Mouse (Mus musculus) testis, adult 2 months (tissue): Measurements from ENCODE around the gene Gria2. TPM values are rescaled to one million over a fixed set of nuclear protein-coding genes. Genes with fewer than 3 reads are reported as not detected.

Experiments
- H3K27ac ChIP-seq: fragments of 200-500 bp; 2 replicates; pipeline ENCODE4 v1.5.1; 2012; ENCODE audit warnings: low read depth, low read length; ENCODE audit not compliant: control insufficient read depth, insufficient read depth
- H3K27me3 ChIP-seq: fragments of 200-500 bp; 2 replicates; pipeline ENCODE4 v1.6.1; 2012; ENCODE audit warnings: mild to moderate bottlenecking, low read length, moderate library complexity; ENCODE audit not compliant: control insufficient read depth, insufficient read depth
- H3K36me3 ChIP-seq: fragments of 200-500 bp; 2 replicates; pipeline ENCODE4 v1.6.1; 2012; ENCODE audit warnings: mild to moderate bottlenecking, low read length; ENCODE audit not compliant: control insufficient read depth, insufficient read depth
- H3K4me1 ChIP-seq: fragments of 200-500 bp; 2 replicates; pipeline ENCODE4 v1.6.1; 2012; ENCODE audit warnings: low read length; ENCODE audit not compliant: control insufficient read depth, insufficient read depth
- H3K4me3 ChIP-seq: fragments of 200-500 bp; 2 replicates; pipeline ENCODE4 v1.5.1; 2012; ENCODE audit warnings: low read depth, mild to moderate bottlenecking, low read length, moderate library complexity, mixed read lengths; ENCODE audit not compliant: control insufficient read depth
- CTCF ChIP-seq: fragments of 200-500 bp; IDR thresholded peaks from 2 replicates; pipeline ENCODE4 v1.5.1; 2012; ENCODE audit warnings: low read depth, mild to moderate bottlenecking, inconsistent platforms, low read length, moderate library complexity; ENCODE audit not compliant: control insufficient read depth, insufficient read depth, insufficient replicate concordance
- POLR2A ChIP-seq: fragments of 200-500 bp; IDR thresholded peaks from 2 replicates; pipeline ENCODE4 v1.6.1; 2012; ENCODE audit warnings: low read depth, mild to moderate bottlenecking, inconsistent platforms, low read length, moderate library complexity; ENCODE audit not compliant: control insufficient read depth
- polyA plus RNA-seq: library from polyadenylated mRNA; depleted of rRNA; stranded (reverse); fragments of >200 nt; gene quantifications from 2 replicates; pipeline ENCODE4 v1.2.3, GENCODE M21; 2012

The Gria2 gene
- polyA plus RNA-seq, 1 experiment = 0.06 TPM

GRCm38 (mm10) chr3:80812237-80812636 is 9.6 kb upstream of the Gria2 start:
- Histone ChIP-seq H3K27ac (no peak overlapping the region), H3K4me1 (no peaks in the 10 kb centered on the region), H3K27me3 (no peaks in the 10 kb centered on the region), H3K4me3 (no peak overlapping the region), H3K36me3 (no peaks in the 10 kb centered on the region)
- TF ChIP-seq CTCF = no peak
- no peak for TF ChIP-seq POLR2A

GRCm38 (mm10) chr3:80805327-80805726 is 2.7 kb upstream of the Gria2 start:
- H3K36me3 ChIP-seq = no peaks in the 10 kb centered on the region
- H3K4me3 ChIP-seq = no peak overlapping the region
- peaks cover 4% of the 10 kb centered on the region; the same call in 1 of the 2 replicates for H3K4me1 ChIP-seq
- no peak for TF ChIP-seq POLR2A
- TF ChIP-seq CTCF = no peak
- H3K27ac ChIP-seq = no peak overlapping the region
- no peaks in the 10 kb centered on the region for H3K27me3 ChIP-seq

- H3K4me3 ChIP-seq = no peak overlapping the region
- TF ChIP-seq CTCF = no peak
- TF ChIP-seq POLR2A = no peak
- H3K27me3 ChIP-seq = no peaks in the 10 kb centered on the region
- H3K36me3 ChIP-seq = no peaks in the 10 kb centered on the region
- H3K4me1 ChIP-seq = peaks cover 4% of the 10 kb centered on the region; the same call in 1 of the 2 replicates
- H3K27ac ChIP-seq = no peak overlapping the region
These were observed 1.2 kb upstream of the Gria2 start for GRCm38 (mm10) chr3:80803811-80804210.

GRCm38 (mm10) chr3:80803211-80803610 is 576 bp upstream of the Gria2 start:
- Histone ChIP-seq H3K27ac (no peak overlapping the region), H3K36me3 (no peaks in the 10 kb centered on the region), H3K27me3 (no peaks in the 10 kb centered on the region), H3K4me3 (no peak overlapping the region), H3K4me1 (peaks cover 4% of the 10 kb centered on the region; the same call in 1 of the 2 replicates)
- TF ChIP-seq POLR2A = no peak
- no peak for TF ChIP-seq CTCF

GRCm38 (mm10) chr3:80801827-80802310 is 766 bp downstream of the Gria2 start:
- TF ChIP-seq CTCF (no peak), POLR2A (no peak)
- H3K27ac ChIP-seq = no peak overlapping the region
- no peak overlapping the region for H3K4me3 ChIP-seq
- peaks cover 4% of the 10 kb centered on the region; the same call in 1 of the 2 replicates for H3K4me1 ChIP-seq
- no peaks in the 10 kb centered on the region for H3K27me3 ChIP-seq
- H3K36me3 ChIP-seq = no peaks in the 10 kb centered on the region

- Histone ChIP-seq H3K27me3 (no peaks in the 10 kb centered on the region), H3K36me3 (no peaks in the 10 kb centered on the region), H3K4me1 (peaks cover 4% of the 10 kb centered on the region; the same call in 1 of the 2 replicates), H3K27ac (no peak overlapping the region), H3K4me3 (no peak overlapping the region)
- TF ChIP-seq CTCF (no peak), POLR2A (no peak)
These were observed 1.4 kb downstream of the Gria2 start for GRCm38 (mm10) chr3:80800995-80801826.

GRCm38 (mm10) chr3:80800299-80800994 is 2.2 kb downstream of the Gria2 start:
- peaks cover 4% of the 10 kb centered on the region; the same call in 1 of the 2 replicates for H3K4me1 ChIP-seq
- no peak overlapping the region for H3K4me3 ChIP-seq
- no peaks in the 10 kb centered on the region for H3K27me3 ChIP-seq
- no peaks in the 10 kb centered on the region for H3K36me3 ChIP-seq
- TF ChIP-seq CTCF (no peak), POLR2A (no peak)
- H3K27ac ChIP-seq = no peak overlapping the region
